Mouse (Mus musculus) erythroblast, embryonic 14.5 days (primary cell): ENCODE results near the gene S100a16. TPM values are rescaled to one million over a fixed set of nuclear protein-coding genes. Genes with fewer than 3 reads are reported as not detected.

Source experiments
- H3K27me3 ChIP-seq: 2 replicates; pipeline ENCODE4 v1.6.1; 2012; ENCODE audit warnings: inconsistent platforms; ENCODE audit not compliant: control insufficient read depth
- H3K36me3 ChIP-seq: 2 replicates; pipeline ENCODE4 v1.6.1; 2012; ENCODE audit warnings: mild to moderate bottlenecking, inconsistent platforms; ENCODE audit not compliant: control insufficient read depth
- H3K4me1 ChIP-seq: 2 replicates; pipeline ENCODE4 v1.6.1; 2012; ENCODE audit warnings: inconsistent platforms; ENCODE audit not compliant: control insufficient read depth
- H3K4me3 ChIP-seq: replicated peaks from 2 replicates; pipeline ENCODE3; 2012; ENCODE audit warnings: moderate library complexity, mild to moderate bottlenecking, inconsistent platforms
- H3K9me3 ChIP-seq: 2 replicates; pipeline ENCODE4 v1.6.1; 2012; ENCODE audit warnings: low read length, inconsistent platforms, mixed read lengths; ENCODE audit not compliant: control insufficient read depth
- GATA1 ChIP-seq: IDR thresholded peaks from 2 replicates; pipeline ENCODE4 v1.6.1; 2012; ENCODE audit warnings: low read length, inconsistent platforms, mixed read lengths
- TAL1 ChIP-seq: IDR thresholded peaks from 3 replicates; pipeline ENCODE4 v1.6.1; 2012; ENCODE audit warnings: low read length, inconsistent platforms, mixed read lengths
- polyA plus RNA-seq: library from polyadenylated mRNA; stranded (reverse); fragments of >175 nt; gene quantifications from 2 replicates; pipeline ENCODE4 v1.2.3, GENCODE M21; 2012

Gene S100a16
- polyA plus RNA-seq, 1 experiment = 0.51 TPM

DNA sequence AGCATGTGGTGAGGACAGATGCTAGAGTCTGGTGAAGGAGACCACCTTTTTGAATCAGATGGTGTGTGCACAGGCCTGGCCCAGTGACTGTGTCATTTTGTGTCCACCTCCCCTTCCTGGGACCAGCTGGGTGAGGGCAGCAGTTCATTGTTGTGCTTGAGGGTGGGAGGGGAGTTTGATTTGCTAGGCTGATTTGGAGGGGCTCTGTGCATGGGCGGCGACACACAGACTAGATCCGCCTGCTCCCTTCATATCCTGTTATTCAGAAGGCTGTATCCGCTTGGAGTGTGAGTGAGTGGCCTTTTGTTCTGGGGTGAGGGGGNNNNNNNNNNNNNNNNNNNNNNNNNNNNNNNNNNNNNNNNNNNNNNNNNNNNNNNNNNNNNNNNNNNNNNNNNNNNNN is 3.9 kb downstream of the S100a16 start:
- Histone ChIP-seq H3K27me3 (no peaks in the 10 kb centered on the region), H3K4me3 (no peak overlapping the region), H3K4me1 (no peaks in the 10 kb centered on the region), H3K36me3 (no peaks in the 10 kb centered on the region), H3K9me3 (no peaks in the 10 kb centered on the region)
- TF ChIP-seq TAL1 = no peak
- TF ChIP-seq GATA1 = no peak

- Histone ChIP-seq H3K4me1 (no peaks in the 10 kb centered on the region), H3K27me3 (no peaks in the 10 kb centered on the region), H3K4me3 (no peak overlapping the region), H3K9me3 (no peaks in the 10 kb centered on the region), H3K36me3 (no peaks in the 10 kb centered on the region)
- TF ChIP-seq GATA1 = no peak
- no peak for TF ChIP-seq TAL1
Measured at GRCm38 (mm10) chr3:90549676-90550420, 12.8 kb downstream of the S100a16 start.

DNA sequence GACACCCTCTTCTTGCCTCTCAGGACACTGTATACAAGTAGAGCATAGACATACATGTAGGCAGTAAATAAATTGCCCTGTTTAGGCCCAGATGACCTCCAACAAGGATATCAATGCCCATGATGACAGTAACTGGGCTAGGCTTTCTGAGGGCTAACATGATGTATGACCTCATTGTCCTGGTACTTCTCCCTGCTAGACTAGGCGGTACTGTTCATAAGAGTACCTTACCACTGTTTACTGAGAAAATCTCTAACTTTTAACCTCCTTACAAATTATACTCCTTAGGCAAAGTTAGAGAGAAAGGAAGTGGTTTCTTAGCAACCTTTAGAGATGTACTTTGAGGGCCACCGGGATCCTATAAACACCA is 13.4 kb downstream of the S100a16 start:
- Histone ChIP-seq H3K4me1 (no peaks in the 10 kb centered on the region), H3K9me3 (no peaks in the 10 kb centered on the region), H3K4me3 (no peak overlapping the region), H3K27me3 (no peaks in the 10 kb centered on the region), H3K36me3 (no peaks in the 10 kb centered on the region)
- TF ChIP-seq TAL1 = no peak
- TF ChIP-seq GATA1 = no peak

DNA sequence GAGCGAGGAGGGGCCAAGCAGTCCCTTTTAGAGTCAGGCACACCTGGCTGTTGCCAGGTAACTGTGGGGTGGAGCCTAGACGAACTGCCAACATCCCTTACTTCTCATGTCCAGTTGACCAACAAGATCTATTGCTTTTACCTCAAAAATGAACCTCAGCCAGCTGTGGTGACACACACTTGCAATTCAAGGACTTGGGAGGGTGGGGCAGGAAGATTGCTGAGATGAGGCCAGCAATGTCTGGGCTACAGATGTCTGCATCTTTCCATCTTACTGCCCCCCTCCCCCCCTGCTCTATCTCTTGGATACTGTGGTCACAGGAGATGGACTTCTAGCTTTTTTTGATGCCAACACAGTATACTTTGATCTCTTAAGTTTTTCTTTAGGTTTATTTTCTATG is 15.2 kb downstream of the S100a16 start:
- no peak overlapping the region for H3K4me3 ChIP-seq
- no peaks in the 10 kb centered on the region for H3K9me3 ChIP-seq
- no peaks in the 10 kb centered on the region for H3K4me1 ChIP-seq
- H3K36me3 ChIP-seq = no peaks in the 10 kb centered on the region
- TF ChIP-seq TAL1 = no peak
- no peaks in the 10 kb centered on the region for H3K27me3 ChIP-seq

GRCm38 (mm10) chr3:90555954-90556353 is 18.9 kb downstream of the S100a16 start:
- H3K4me3 ChIP-seq = no peak overlapping the region
- H3K4me1 ChIP-seq = no peaks in the 10 kb centered on the region
- no peaks in the 10 kb centered on the region for H3K27me3 ChIP-seq
- H3K36me3 ChIP-seq = no peaks in the 10 kb centered on the region
- TF ChIP-seq GATA1 (no peak), TAL1 (no peak)
- H3K9me3 ChIP-seq = no peaks in the 10 kb centered on the region

GRCm38 (mm10) chr3:90560008-90560628 is 23.1 kb downstream of the S100a16 start, which contains the start of gene S100a3:
TSS of gene S100a3 (plus strand) at chr3:90560578.
- no peaks in the 10 kb centered on the region for H3K36me3 ChIP-seq
- no peak within 1 kb of the TSS for H3K4me3 ChIP-seq
- no peak for TF ChIP-seq GATA1
- no peak for TF ChIP-seq TAL1
- H3K4me1 ChIP-seq = no peaks in the 10 kb centered on the region
- H3K9me3 ChIP-seq = no peaks in the 10 kb centered on the region
- H3K27me3 ChIP-seq = no peaks in the 10 kb centered on the region

DNA sequence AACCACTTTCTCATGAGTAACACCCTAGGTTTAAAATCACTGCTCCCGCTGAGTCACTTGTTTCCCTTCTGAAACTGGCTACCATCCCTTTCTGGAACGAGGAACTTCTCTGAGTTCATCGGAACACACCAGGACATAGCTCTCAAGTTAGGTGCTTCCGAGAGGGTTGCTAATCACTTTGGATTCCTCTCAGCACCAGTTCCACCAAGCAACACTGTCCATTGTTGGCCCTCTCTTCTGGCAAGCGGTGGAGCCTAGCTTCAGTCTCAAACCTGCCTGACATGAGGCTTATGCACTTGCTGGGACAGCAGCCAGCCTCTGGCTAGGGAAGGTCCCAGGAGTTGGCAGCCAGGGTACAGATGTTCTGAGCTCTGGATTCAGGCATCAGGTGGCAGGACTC is 37.6 kb downstream of the S100a16 start:
- no peaks in the 10 kb centered on the region for H3K9me3 ChIP-seq
- H3K36me3 ChIP-seq = no peaks in the 10 kb centered on the region
- TF ChIP-seq TAL1 = no peak
- H3K4me1 ChIP-seq = no peaks in the 10 kb centered on the region
- no peaks in the 10 kb centered on the region for H3K27me3 ChIP-seq
- no peak overlapping the region for H3K4me3 ChIP-seq

GRCm38 (mm10) chr3:90575320-90575719 is 38.3 kb downstream of the S100a16 start:
- Histone ChIP-seq H3K27me3 (no peaks in the 10 kb centered on the region), H3K4me1 (no peaks in the 10 kb centered on the region), H3K9me3 (no peaks in the 10 kb centered on the region), H3K36me3 (no peaks in the 10 kb centered on the region), H3K4me3 (no peak overlapping the region)
- TF ChIP-seq TAL1 = no peak
- TF ChIP-seq GATA1 = no peak

DNA sequence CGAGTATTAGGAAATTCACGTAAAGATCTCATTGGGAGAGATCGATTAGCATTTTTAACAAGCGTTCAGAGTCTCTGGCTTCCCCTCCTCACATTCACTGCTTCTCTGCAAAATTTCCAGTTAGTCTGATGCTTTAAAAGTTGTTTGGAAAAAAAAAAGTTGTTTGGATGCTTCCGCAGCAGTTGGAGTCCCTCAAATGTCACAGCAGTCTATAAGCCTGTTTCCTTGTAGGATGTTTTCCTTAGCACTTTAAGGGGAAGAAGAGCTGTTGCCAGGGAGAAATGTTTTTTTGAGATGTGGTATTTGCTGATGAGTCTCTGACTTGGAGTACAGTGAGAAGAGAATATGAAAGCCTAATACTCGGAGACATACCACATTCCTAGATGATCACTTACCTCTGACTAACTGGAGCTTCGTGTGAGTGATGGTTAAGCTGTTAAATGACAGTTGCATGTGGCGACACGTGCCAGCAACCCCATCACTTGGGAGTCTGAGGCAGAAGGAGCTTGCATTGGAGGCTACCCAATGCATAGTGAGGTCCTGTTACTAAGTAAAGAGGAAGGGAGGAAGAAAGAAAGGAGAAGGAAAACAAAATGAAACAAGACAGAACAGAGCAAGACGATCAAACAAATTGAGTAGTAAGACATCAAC is 39.4 kb downstream of the S100a16 start:
- no peaks in the 10 kb centered on the region for H3K36me3 ChIP-seq
- no peaks in the 10 kb centered on the region for H3K4me1 ChIP-seq
- H3K27me3 ChIP-seq = no peaks in the 10 kb centered on the region
- H3K4me3 ChIP-seq = no peak overlapping the region
- no peaks in the 10 kb centered on the region for H3K9me3 ChIP-seq
- TF ChIP-seq GATA1 (no peak), TAL1 (no peak)
